Mouse (Mus musculus) left cerebral cortex, postnatal 4 days (tissue): ENCODE results near the gene Chn2. TPM values are rescaled to one million over a fixed set of nuclear protein-coding genes. Genes with fewer than 3 reads are reported as not detected.

Experiments used
- DNase-seq: peaks from one replicate; pipeline ENCODE4 v3.0.0-alpha.2; 2022
- intact Hi-C: fragments of 180-260 bp; cut with DNase I; formaldehyde crosslinking; loops from one replicate; pipeline ENCODE4 v1.15.1; 2025
- total RNA-seq, 2 experiments: library from RNA; stranded (reverse); gene quantifications; 2 replicates each; pipeline ENCODE4 v1.2.3; 2021

Gene Chn2
- total RNA-seq, 2 experiments from 2014 or later, result 55.6 to 57.5 TPM

DNA sequence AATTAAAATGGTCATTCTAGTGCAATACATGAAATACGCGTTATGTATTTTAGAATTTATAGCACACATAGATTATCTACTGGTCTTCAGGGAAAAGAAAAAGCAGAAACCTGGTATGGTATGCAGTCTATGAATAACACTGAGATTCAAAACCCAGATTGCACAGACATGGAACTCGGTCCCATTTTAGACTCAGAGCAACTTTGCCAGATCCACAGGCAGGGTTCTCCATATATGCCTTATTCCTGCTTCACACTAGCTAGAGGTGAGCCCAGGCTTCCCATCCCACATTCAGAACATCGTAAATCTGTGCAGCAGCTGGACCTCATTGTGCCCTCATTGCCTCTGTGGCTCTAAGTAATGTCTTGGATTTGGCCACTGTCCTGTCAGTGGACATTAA is 184.2 kb downstream of the Chn2 start:
- intact Hi-C loops, result no loop called here
- DNase-seq, result no peak

DNA sequence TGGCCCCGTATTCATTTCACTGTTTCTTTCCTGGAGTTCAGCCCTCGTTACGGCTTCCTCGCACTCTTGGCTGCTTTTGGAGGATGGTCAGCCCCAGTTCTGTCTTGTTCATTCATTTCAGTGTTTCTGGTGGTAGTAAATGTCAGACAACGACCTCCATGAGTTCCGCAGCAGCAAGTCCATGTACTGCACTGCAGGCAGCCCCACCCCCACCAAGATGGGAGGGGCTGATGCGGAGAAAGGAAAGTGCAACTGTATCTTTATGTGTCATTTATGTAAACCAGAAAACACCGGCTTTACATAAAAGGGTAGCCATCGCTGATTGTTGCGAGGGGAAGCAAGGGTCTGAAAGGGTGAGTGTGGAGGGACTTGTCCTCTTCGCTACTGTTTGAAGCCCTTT is 185.0 kb downstream of the Chn2 start:
- intact Hi-C loops, result no loop called here
- DNase-seq, result no peak

DNA sequence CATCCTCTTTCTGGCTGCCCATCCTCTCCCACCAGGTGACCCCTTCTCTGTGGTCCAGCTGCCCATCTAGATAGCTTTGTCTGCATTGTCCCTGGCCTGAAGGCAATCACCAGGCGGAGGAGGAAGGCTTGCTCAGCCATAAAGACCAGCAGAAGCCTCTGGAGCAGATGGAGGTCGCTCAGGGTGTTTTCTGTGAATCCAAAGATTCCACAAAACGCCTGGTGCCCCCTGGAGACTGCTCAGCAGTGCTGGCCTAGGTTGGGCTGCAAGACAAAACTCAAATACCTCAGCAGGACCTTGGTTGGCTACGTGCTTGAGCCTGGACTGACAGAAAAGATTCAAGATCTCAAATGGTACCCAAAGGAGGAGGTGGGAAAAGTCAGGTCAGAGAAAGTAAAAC is 186.0 kb downstream of the Chn2 start:
- intact Hi-C loops, result loop anchor here (5.0 kb wide), 3 partner anchors 193 to 443 kb away; no protein-coding TSS in a partner anchor

DNA sequence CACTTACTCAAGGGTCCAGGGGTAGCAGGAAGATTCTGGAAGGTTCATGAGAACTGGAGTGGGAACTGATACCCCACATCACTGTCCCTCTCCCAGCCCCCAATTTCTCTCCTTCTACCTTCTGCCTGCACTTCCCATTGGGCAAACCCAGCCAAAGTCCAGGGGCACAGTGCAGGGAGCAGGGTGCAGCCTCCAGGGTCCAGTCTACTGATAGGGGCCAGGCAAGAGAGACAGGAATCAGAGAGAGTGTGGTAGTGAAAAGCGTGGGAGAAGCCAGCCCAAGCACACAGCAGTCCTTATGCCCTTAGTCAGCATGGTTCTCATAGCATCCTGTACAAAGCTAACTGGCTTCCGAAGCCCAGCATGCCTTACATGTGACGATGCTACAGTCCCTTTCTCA is 187.7 kb downstream of the Chn2 start:
- no peak for DNase-seq
- intact Hi-C loops, result loop anchor here (5.0 kb wide), 3 partner anchors 195 to 445 kb away; no protein-coding TSS in a partner anchor

More for the DNA sequence above, 186.0 kb downstream of the Chn2 start:
- DNase-seq, result no peak

DNA sequence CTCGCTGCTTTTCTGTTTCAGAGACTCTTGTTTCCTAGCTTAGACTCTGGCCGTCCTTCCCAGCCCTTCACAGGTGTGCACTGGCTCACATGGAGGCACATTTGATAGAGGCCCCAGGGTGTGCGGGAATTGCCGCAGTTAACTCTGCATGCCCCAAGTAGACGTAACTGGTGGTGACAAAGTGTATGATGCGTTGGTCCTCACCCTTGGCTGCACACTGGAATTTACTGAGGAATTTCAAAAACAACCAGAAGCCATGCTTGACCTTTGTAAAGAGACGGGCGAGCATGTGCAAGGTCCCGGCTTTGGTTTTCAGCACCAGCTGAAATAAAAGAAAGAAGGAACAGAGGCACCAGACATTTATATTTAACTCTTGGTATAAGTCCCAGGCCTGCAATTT is 189.1 kb downstream of the Chn2 start:
- no peak for DNase-seq
- intact Hi-C loops, result loop anchor here (5.0 kb wide), 3 partner anchors 196 to 446 kb away; no protein-coding TSS in a partner anchor

DNA sequence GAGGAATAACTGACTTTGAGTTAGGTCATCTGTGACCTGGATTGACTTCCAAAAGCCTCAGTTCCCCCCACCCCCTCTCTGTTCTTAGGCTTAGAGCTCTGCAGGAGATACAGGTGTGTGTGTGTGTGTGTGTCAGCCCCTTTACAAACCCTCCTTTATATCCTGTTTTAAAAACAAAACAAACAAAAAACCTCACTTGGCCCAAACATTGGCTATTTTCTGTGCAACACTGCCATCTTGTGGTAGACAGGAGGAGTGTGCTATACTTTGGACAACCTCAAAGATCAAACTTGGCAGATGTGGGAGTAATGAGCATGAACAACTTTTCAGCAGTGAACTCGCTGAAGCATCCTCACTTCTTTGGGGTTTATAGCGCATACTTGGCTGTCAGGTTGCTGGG is 189.5 kb downstream of the Chn2 start:
- peak; percentile 29 for DNase-seq
- intact Hi-C loops, result loop anchor here (5.0 kb wide), 3 partner anchors 197 to 447 kb away; no protein-coding TSS in a partner anchor

DNA sequence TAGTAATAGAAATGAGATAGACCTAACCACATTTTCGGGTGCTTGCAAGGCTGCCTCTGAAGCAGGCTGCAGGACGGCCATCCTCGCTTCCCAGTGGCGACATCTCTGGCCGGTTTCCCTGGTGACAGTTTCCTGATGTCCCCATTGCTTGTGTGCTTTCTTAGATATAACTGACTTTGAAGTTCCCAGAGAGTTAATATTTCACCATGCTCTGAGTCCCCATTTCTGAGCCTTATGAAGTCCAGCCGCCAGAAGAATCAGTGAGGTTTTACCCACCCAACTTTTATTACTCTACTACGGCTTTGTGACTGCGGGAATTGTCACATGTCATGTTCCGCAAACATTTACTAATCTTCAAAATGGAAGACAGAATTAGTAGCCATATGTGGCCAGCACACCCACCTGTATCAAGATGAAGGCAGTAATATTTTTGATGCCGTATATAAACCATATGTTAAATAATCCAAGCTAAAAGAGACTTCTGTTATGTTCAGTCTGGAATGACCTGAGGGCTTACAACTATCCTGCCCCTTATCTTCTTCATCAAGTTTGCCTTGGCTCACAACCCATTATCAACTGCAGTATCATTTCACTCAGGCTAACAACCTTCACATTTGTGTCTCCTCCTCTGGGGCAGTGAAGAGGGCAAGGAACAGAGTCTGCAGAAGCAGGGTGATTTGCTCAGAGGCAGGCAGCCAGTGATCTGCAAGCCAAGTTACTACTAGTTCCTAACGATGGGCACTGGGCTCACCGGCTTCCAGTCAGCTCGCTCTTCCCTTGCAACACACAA is 192.6 kb downstream of the Chn2 start:
- DNase-seq, result no peak
- intact Hi-C loops, result no loop called here

DNA sequence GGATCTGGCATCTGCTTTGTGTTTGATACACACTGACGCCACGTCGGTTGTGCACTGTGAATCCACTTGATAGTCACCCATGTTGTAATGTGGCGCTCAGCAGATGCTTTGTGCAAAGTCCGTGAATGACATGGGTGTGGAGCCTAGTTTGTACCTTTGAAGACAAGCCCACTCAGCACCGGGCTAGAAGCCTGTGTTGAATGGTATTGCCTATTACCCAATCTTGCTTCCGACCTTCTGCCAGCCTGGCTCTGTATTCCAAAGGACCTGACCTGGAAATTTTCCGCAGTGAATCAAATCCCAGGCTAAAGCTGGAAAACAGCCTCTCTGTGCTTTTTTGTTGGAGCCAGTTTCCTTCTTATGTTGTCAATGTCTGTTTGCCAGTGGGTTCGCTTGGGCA is 197.1 kb downstream of the Chn2 start:
- intact Hi-C loops, result no loop called here
- DNase-seq, result no peak

DNA sequence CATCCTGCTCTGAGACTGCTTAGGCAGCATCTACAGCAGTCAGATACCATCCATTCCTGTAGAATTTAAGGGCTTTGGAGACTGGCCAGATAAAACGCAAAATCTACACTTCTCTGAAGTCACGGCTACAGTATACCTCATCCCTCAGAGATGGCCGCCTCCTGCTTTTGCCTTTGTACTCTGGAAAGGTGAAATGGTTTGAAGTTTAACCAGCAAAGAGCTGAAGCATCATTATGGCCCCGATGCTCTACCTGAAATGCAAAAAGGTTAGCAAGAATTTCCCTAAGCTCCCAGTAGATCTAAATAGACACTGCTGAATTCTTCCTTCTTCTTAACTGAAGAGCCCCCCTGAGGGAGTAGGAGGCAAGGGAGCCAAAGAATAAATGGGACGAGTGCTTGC is 202.4 kb downstream of the Chn2 start:
- no peak for DNase-seq
- intact Hi-C loops, result no loop called here

DNA sequence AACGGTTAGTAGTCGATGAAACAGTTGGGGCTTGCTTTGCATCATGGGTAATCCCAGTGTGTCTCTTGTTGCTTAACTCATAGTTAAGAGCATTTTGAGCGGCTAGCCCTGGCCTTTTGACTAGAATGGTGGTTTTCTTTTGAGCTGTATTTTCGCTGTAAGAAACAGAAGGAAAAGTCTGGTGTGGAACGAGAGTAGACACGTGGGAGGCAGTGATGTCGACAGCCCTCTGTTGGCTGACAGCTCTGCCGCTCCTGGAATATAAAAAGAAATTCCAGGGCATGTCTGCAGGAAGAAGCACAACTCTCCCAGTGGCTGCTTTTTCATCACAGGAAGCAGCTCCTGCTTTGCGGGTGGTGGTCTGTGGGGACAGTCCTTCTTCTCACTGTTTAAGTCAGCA is 202.9 kb downstream of the Chn2 start:
- intact Hi-C loops, result no loop called here
- no peak for DNase-seq

DNA sequence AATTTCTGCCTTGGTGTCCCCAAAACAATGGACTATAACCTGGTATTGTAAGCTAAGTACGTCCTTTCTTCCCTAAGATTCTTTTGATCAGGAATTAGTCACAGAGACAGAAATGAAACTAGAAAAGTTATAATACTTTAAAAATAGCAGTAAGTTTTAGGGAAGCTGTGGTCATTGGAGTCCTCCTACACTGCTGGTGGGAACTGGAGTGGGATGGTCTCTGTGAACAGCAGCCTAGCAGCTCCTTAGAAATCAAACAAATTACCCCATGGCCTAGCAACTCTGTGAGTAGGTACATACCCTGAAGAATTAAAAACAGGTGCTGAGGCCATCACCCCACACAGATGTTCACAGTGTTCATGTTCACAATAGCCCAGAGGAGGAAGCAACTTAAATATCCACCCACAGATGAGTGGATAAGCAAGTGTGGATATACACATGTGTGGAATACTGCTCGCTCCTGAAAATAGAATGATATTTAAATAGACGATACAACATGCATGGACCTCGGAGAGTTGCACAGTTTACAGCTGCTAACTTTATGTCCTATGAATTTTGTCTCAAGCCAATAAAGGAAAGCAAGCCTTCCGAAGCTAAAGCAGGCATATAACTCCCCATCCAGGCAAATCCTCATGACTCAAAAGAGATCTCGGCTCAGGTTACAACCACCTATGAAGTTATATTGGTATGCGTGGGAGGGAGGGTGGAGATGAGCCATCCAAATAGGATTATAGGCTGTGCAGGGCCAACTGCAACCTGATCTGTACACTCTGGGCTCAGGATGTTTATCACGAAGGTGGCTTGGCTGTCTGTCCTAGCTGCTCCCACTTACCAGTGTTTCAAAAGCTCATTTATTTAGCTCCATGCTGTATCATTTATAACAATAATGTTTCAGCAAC is 209.2 kb downstream of the Chn2 start:
- intact Hi-C loops, result no loop called here

DNA sequence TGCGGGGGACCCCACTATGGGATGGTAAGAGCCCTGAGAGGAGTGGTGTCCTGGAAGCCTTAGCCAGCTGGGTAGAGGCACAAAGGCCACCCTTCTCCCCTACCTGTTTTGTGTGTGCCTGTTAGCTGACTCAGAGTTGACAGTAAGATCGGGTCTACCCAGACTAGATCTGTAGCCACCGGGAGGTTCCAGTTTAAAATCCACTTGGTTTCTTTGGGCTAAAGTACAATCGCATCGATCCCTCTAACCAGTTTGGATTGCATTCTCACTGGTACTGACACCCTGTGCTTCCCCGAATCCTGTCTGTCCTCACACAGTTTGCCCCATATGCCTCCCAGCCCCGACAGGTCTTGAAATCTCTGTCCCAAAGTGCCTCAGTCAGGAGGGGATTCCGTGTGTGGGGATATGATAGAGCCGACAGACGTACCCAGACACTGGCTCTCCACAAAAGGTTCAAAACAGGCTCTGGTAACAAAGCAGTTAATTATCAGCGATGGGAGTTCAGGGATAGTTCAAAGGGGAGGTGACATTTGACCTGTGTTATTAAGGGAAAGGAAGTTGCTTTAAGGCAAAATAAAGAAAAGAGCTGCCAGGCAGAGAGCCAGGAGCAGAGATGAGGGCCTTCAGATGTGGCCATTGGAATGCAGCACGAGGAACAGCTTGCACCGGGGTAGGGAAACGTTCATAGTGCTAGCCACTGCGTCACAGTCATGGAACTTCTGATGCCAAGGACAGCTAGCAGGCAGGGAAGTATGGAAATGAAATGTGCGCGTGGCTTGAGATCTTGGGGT is 212.2 kb downstream of the Chn2 start:
- intact Hi-C loops, result loop anchor here (10.0 kb wide), 1 partner anchor 113 kb away; no protein-coding TSS in a partner anchor
- no peak for DNase-seq

More for the DNA sequence above, 209.2 kb downstream of the Chn2 start:
- no peak for DNase-seq

DNA sequence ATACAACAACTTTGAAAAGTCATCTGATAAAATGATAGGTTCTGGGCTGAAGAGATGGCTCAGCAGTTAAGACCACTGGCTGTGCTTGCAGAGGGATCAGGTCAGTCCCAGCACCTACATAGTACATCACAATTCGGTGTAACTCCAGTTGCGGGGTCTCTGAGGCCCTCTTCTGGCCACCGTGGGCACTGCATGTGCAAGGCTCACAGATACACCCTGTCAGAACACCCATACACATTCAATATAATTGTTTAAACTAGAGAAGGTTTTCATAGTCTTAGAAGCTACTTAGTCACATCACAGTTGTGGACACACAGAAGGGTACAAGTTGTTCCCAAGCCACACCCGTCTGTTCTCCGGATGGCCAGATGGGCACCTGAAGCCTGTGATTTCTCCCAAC is 213.9 kb downstream of the Chn2 start:
- intact Hi-C loops, result loop anchor here (10.0 kb wide), 1 partner anchor 112 kb away; no protein-coding TSS in a partner anchor
- no peak for DNase-seq

DNA sequence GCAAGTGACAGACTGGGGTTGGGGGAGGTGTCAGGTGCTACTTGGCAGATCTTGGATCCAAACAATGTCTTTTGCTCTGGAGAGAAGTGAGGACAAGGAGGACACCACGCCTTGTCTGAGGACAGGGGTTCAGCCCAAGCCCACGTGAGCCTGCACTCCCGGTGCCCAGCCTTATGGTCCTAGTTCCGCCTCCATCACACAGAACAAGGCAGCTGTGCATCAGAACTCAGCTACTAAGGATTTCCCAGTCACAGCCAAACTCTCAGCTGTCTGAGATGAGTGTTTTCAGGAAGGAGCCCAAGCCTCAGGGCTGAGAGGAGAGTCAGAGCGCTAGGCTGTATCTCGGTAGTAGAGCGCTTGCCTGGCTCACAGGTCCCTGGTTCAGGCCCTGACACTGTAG is 214.5 kb downstream of the Chn2 start:
- intact Hi-C loops, result loop anchor here (10.0 kb wide), 1 partner anchor 111 kb away; no protein-coding TSS in a partner anchor
- no peak for DNase-seq

DNA sequence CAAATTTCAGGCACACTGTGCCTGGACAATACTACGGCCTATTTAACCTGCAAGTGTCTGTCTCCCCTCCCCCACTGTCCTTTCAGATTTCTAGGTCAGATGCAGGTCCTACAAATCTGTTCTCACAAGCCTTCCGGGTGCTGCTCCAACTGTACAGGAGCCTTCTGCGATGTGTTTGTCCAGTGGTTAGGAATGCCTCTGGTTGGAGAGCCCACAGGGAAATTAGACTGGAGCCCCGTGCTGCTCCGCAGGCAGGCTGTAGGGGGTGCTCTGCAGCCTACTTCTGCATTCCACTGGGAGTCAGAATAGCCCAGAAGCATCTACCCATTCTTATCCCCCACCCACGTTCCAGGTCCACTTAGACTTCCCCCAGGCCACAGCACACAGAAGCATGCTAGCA is 215.4 kb downstream of the Chn2 start:
- intact Hi-C loops, result loop anchor here (10.0 kb wide), 1 partner anchor 110 kb away; no protein-coding TSS in a partner anchor
- no peak for DNase-seq

DNA sequence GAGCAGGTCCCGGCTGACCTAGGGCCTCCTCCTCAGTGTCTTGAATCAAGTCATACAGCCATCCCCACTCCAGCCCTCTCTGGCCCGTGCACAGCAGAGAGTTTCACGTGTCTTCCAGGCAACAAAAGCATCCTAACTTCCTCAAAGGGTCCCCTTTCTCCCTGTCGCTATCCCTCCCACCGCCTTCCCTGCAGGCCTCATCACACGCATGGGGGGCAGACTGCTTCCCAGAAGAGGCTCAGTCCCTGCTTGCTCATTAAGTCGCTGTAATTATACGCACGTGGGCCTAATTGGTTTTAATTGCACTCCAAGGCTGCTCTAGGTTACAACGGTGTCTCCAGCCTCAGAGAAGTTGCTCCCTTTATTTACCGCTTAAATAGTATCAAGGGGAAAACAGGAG is 216.0 kb downstream of the Chn2 start:
- intact Hi-C loops, result loop anchor here (10.0 kb wide), 1 partner anchor 109 kb away; no protein-coding TSS in a partner anchor

DNA sequence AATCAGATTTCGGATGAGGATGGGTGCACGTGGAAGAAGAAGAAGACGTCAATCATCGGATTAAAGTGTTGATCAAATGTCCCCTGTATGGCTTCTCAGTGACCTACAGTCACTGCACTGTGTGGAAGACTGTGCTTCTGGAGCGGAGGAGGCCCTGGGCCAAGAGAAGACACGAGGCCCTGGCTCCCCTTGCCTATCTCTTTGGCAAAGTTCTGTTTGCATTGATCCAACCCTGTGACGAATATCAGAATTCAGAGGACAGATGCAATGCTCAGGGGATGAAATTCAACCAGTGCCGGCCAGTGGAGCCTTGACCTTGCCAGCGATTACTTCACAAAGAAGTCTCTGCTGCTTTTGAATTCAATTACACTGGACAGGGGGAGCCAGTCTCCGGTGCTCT is 217.0 kb downstream of the Chn2 start:
- intact Hi-C loops, result loop anchor here (10.0 kb wide), 1 partner anchor 108 kb away; no protein-coding TSS in a partner anchor

More for the DNA sequence above, 216.0 kb downstream of the Chn2 start:
- DNase-seq, result no peak

DNA sequence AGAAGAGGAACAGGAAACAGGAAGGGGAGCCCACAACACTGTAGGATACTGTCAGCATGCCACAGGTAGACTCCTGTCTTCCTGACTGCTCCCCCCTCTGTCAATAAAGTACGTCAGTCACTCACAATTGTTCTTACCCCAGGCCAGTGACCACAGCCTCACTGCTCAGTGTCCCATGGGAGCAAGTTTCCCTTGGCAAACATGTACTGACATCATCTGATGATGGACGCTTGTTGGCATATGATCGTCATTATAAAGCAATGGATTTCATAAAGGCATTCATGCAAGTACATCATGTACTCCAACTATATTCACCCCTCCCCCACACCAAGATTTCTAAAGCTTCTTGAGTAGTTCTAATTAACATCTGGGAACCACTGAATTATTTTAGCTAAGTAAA is 218.2 kb downstream of the Chn2 start:
- DNase-seq, result no peak
- intact Hi-C loops, result loop anchor here (10.0 kb wide), 1 partner anchor 107 kb away; no protein-coding TSS in a partner anchor

More for the DNA sequence above, 217.0 kb downstream of the Chn2 start:
- DNase-seq, result no peak

DNA sequence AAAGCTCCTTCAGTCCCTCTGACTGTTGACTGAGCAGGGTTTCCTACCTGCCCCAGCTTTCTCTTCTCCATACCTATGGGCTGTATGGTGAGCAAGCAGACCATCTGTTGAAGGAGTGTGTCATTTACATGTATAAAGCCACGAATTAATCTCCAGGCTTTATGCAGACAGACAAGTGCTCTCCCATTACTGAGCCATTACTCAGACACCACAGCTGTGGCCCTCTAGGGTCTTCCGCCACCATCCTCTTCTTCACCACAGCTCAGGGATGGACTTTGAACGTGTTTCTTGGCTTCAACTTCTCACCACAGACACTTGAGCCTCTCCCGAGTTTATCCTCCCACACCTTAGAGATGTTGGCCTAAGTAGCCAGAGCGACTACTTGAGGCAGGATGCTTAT is 219.1 kb downstream of the Chn2 start:
- intact Hi-C loops, result loop anchor here (10.0 kb wide), 1 partner anchor 106 kb away; no protein-coding TSS in a partner anchor
- DNase-seq, result no peak

DNA sequence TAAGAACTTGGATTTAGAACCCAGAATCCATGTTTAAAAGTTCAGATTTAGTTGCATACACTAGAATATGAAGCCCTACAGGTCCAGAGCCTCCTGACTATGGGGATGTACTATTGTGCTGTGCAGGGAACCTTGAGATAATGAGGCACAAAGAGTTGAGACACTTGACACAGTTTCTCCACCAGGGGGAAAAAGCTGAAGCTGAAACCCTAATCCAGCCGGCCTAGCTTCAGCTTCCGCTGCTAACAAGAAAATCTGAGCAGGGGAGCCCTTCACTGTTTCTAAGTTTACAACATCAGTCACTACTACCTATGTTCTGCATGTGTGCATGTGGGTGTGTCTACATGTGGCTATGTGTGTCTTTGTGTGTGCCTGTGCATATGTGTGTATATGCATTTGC is 223.4 kb downstream of the Chn2 start:
- intact Hi-C loops, result no loop called here
- DNase-seq, result no peak
